Comparison of ENCODE assay signal across 8 mouse cellular contexts in the genomic region with DNA sequence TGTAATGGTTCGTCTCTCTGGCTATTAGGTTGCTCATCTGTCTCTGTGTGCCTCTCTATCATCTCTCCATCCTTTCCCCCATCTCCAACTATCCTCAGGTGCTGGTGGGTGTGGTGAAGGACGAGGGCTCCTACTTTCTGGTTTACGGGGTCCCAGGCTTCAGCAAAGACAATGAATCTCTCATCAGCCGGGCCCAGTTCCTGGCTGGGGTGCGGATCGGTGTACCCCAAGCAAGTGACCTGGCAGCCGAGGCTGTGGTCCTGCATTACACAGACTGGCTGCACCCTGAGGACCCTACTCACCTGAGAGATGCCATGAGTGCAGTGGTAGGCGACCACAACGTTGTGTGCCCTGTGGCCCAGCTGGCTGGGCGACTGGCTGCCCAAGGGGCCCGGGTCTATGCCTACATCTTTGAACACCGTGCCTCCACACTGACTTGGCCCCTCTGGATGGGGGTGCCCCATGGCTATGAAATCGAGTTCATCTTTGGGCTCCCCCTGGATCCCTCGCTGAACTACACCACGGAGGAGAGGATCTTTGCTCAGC. TPM values are rescaled to one million over a fixed set of nuclear protein-coding genes. Genes with fewer than 3 reads are reported as not detected.
A peak's percentile ranks its signal among the peaks of the same experiment; 100 is the strongest.
DNase-seq lines count a peak whose midpoint lies in the region; ATAC-seq and TF ChIP-seq lines count a peak whose summit lies in the region.

No protein-coding gene starts in this region.

- no peak for TF ChIP-seq CTCF in lung, embryonic 14.5 days (IDR thresholded peaks at IDR 0.05; ENCODE audit: low read depth)
- TF ChIP-seq CTCF in liver, embryonic 14.5 days (IDR thresholded peaks at IDR 0.05; ENCODE audit: low read depth), result no peak

- 74% methylated on average over 15 of the region's 15 CpGs for WGBS in heart, embryonic 11.5 days (ENCODE audit: insufficient replicate concordance)
- WGBS in lung, embryonic 14.5 days, result 73% methylated on average over 15 of the region's 15 CpGs
- 66% methylated on average over 15 of the region's 15 CpGs for WGBS in liver, embryonic 14.5 days (ENCODE audit: insufficient replicate concordance)

- no peak for TF ChIP-seq EP300 in liver, embryonic 14.5 days (IDR thresholded peaks at IDR 0.05; ENCODE audit: low read depth)

- peak overlapping the region; percentile 87 for H3K4me2 ChIP-seq in heart, embryonic 11.5 days
- H3K4me2 ChIP-seq in lung, embryonic 14.5 days, result peak overlapping the region; percentile 32; the same call in 1 of the 2 replicates
- H3K4me2 ChIP-seq in liver, embryonic 14.5 days (ENCODE audit: low read depth), result peak overlapping the region; percentile 100

- no peak overlapping the region for H3K27ac ChIP-seq in heart, embryonic 11.5 days (ENCODE audit: low read depth, low read length)
- H3K27ac ChIP-seq in lung, embryonic 14.5 days (ENCODE audit: low read depth), result no peak overlapping the region
- peak overlapping the region; percentile 99 for H3K27ac ChIP-seq in liver, embryonic 14.5 days

- H3K4me1 ChIP-seq in heart, embryonic 11.5 days (ENCODE audit: control insufficient read depth, insufficient read depth, low read length), result peaks cover 35% of the 10 kb centered on the region
- no peaks in the 10 kb centered on the region; the same call in 1 of the 2 replicates for H3K4me1 ChIP-seq in lung, embryonic 14.5 days (ENCODE audit: insufficient read depth)
- H3K4me1 ChIP-seq in liver, embryonic 14.5 days (replicated peaks; ENCODE audit: control insufficient read depth in 2 of 2, insufficient read depth in 2 of 2, low read length in 1 of 2), result peaks cover 28 to 45% of the 10 kb centered on the region in 2 experiments

- no peaks in the 10 kb centered on the region for H3K9me3 ChIP-seq in heart, embryonic 11.5 days (replicated peaks; ENCODE audit: control insufficient read depth, low read length)
- no peaks in the 10 kb centered on the region for H3K9me3 ChIP-seq in lung, embryonic 14.5 days (ENCODE audit: low read depth, low read length)
- H3K9me3 ChIP-seq in liver, embryonic 14.5 days (ENCODE audit: control insufficient read depth, low read length), result no peaks in the 10 kb centered on the region

- peaks cover 2% of the 10 kb centered on the region for H3K36me3 ChIP-seq in heart, embryonic 11.5 days (ENCODE audit: control insufficient read depth, insufficient read depth, low read length)
- peaks cover 19% of the 10 kb centered on the region for H3K36me3 ChIP-seq in lung, embryonic 14.5 days (ENCODE audit: insufficient read depth)
- peaks cover 14% of the 10 kb centered on the region for H3K36me3 ChIP-seq in liver, embryonic 14.5 days (replicated peaks; ENCODE audit: control insufficient read depth, insufficient read depth, low read depth)

- DNase-seq in cerebellum, adult 11 months, result peak; percentile 31
- no peak for DNase-seq in cerebellum, postnatal 10 days
- no peak for DNase-seq in heart, postnatal 14 days
- no peak for DNase-seq in lung, embryonic 14.5 days
- DNase-seq in lung, postnatal 36 days, result no peak
- DNase-seq in liver, embryonic 14.5 days (ENCODE audit: low read depth in 3 of 3, low spot score in 3 of 3), result no peak
- DNase-seq in right cerebral cortex, postnatal 4 days, result no peak

- peak overlapping the region; percentile 30; the same call in 1 of the 2 replicates for H3K4me3 ChIP-seq in heart, embryonic 11.5 days (ENCODE audit: low read depth, low read length)
- no peak overlapping the region for H3K4me3 ChIP-seq in lung, embryonic 14.5 days (ENCODE audit: low read depth, low read length)
- H3K4me3 ChIP-seq in liver, embryonic 14.5 days (ENCODE audit: insufficient read depth in 1 of 2, low read depth in 2 of 2, low read length in 2 of 2), result peak overlapping the region; percentile 64 to 82

- ATAC-seq in heart, embryonic 11.5 days (replicated peaks; ENCODE audit: insufficient number of reproducible peaks, low FRiP score, low TSS enrichment), result no peak
- no peak for ATAC-seq in lung, embryonic 14.5 days (ENCODE audit: insufficient read depth)
- no peak for ATAC-seq in liver, embryonic 14.5 days (ENCODE audit: insufficient read depth)

- peaks cover 47% of the 10 kb centered on the region for H3K27me3 ChIP-seq in heart, embryonic 11.5 days (ENCODE audit: control insufficient read depth, insufficient read depth, low read length)
- peaks cover 45% of the 10 kb centered on the region for H3K27me3 ChIP-seq in lung, embryonic 14.5 days (ENCODE audit: insufficient read depth, low read length)
- no peaks in the 10 kb centered on the region; the same call in 1 of the 2 replicates for H3K27me3 ChIP-seq in liver, embryonic 14.5 days (ENCODE audit: control insufficient read depth, insufficient read depth, low read length)

- H3K9ac ChIP-seq in heart, embryonic 11.5 days (ENCODE audit: low read depth, low read length), result no peak overlapping the region
- no peak overlapping the region for H3K9ac ChIP-seq in lung, embryonic 14.5 days
- peak overlapping the region; percentile 71 for H3K9ac ChIP-seq in liver, embryonic 14.5 days (replicated peaks)

- intact Hi-C loops in heart, postnatal 14 days (cut with DNase I), result loop anchor here (2.0 to 5.0 kb wide), 2 partner anchors 23 to 211 kb away; partner anchors contain the start of genes Pop7 and Trip6

RNA-seq across cellular contexts. Expression of gene Ufsp1, which starts 3.0 kb away (rescaled TPM):
- polyA plus RNA-seq in heart, embryonic 11.5 days (2014; fragmentation: Nextera tagmentation; extraction: Ambion mirVana), result 9.1 and 10.3 TPM in 2 replicates
- 1 to 10 TPM; 6.7 to 8.5 TPM for total RNA-seq in heart, postnatal 14 days (2021)
- 4.4 and 4.6 TPM in 2 replicates for polyA plus RNA-seq in lung, embryonic 14.5 days (2014; fragmentation: Nextera tagmentation; extraction: Ambion mirVana)
- 8.2 and 9.4 TPM in 2 replicates for polyA plus RNA-seq in liver, embryonic 14.5 days (2012; rRNA removed)
- polyA plus RNA-seq in liver, embryonic 14.5 days (2014; fragmentation: Nextera tagmentation; extraction: Ambion mirVana), result 6.3 and 7.9 TPM in 2 replicates

RNA-seq across cellular contexts. Expression of gene Ache, which starts 4.1 kb away (rescaled TPM):
- 20.3 and 22.2 TPM in 2 replicates for polyA plus RNA-seq in heart, embryonic 11.5 days (2014; fragmentation: Nextera tagmentation; extraction: Ambion mirVana)
- 1 to 10 TPM; 2.7 to 3.9 TPM for total RNA-seq in heart, postnatal 14 days (2021)
- 0.93 and 1.3 TPM in 2 replicates for polyA plus RNA-seq in lung, embryonic 14.5 days (2014; fragmentation: Nextera tagmentation; extraction: Ambion mirVana)
- 18.1 and 20.5 TPM in 2 replicates for polyA plus RNA-seq in liver, embryonic 14.5 days (2012; rRNA removed)
- 12.4 and 16.6 TPM in 2 replicates for polyA plus RNA-seq in liver, embryonic 14.5 days (2014; fragmentation: Nextera tagmentation; extraction: Ambion mirVana)

RNA-seq across cellular contexts. Expression of gene Srrt, which starts 16.0 kb away (rescaled TPM):
- 92.0 and 96.9 TPM in 2 replicates for polyA plus RNA-seq in heart, embryonic 11.5 days (2014; fragmentation: Nextera tagmentation; extraction: Ambion mirVana)
- 10 to 100 TPM; 84.2 to 84.8 TPM for total RNA-seq in heart, postnatal 14 days (2021)
- polyA plus RNA-seq in lung, embryonic 14.5 days (2014; fragmentation: Nextera tagmentation; extraction: Ambion mirVana), result 137 and 141 TPM in 2 replicates
- 64.1 and 93.4 TPM in 2 replicates for polyA plus RNA-seq in liver, embryonic 14.5 days (2012; rRNA removed)
- polyA plus RNA-seq in liver, embryonic 14.5 days (2014; fragmentation: Nextera tagmentation; extraction: Ambion mirVana), result 50.2 and 56.0 TPM in 2 replicates

RNA-seq across cellular contexts. Expression of gene Trip6, which starts 22.8 kb away (rescaled TPM):
- polyA plus RNA-seq in heart, embryonic 11.5 days (2014; fragmentation: Nextera tagmentation; extraction: Ambion mirVana), result 36.7 and 41.1 TPM in 2 replicates
- 10 to 100 TPM; 14.2 to 14.3 TPM for total RNA-seq in heart, postnatal 14 days (2021)
- 87.1 and 89.3 TPM in 2 replicates for polyA plus RNA-seq in lung, embryonic 14.5 days (2014; fragmentation: Nextera tagmentation; extraction: Ambion mirVana)
- polyA plus RNA-seq in liver, embryonic 14.5 days (2012; rRNA removed), result 6.7 and 7.2 TPM in 2 replicates
- polyA plus RNA-seq in liver, embryonic 14.5 days (2014; fragmentation: Nextera tagmentation; extraction: Ambion mirVana), result 4.9 and 6.4 TPM in 2 replicates

RNA-seq across cellular contexts. Expression of gene Slc12a9, which starts 41.9 kb away (rescaled TPM):
- 5.1 and 5.6 TPM in 2 replicates for polyA plus RNA-seq in heart, embryonic 11.5 days (2014; fragmentation: Nextera tagmentation; extraction: Ambion mirVana)
- total RNA-seq in heart, postnatal 14 days (2021), result 1 to 10 TPM; 3.8 to 5.4 TPM
- polyA plus RNA-seq in lung, embryonic 14.5 days (2014; fragmentation: Nextera tagmentation; extraction: Ambion mirVana), result 9.7 and 10.2 TPM in 2 replicates
- polyA plus RNA-seq in liver, embryonic 14.5 days (2012; rRNA removed), result 2.2 and 2.4 TPM in 2 replicates
- 1.2 TPM in 2 replicates for polyA plus RNA-seq in liver, embryonic 14.5 days (2014; fragmentation: Nextera tagmentation; extraction: Ambion mirVana)

Comparison
In these comparisons a context has a peak if more than half of its experiments do, and no peak if none do; other contexts are left out.
1. H3K4me2 ChIP-seq: peak in every context shown above with its lines; median percentile 100 in liver, embryonic 14.5 days; 87 in heart, embryonic 11.5 days; 32 in lung, embryonic 14.5 days.